Mouse (Mus musculus) heart, adult 18-20 months (tissue): ENCODE data around the gene Smyd2. TPM values are rescaled to one million over a fixed set of nuclear protein-coding genes. Genes with fewer than 3 reads are reported as not detected.

Source experiments
- DNase-seq, 2 experiments: peaks; one replicate each; pipeline ENCODE4 v3.0.0; 2021 to 2022; ENCODE audit warnings: mixed read lengths in 1 of 2
- long read RNA-seq, 2 experiments: library from polyadenylated mRNA; stranded (forward); transcript quantifications; one replicate each; pipeline ENCODE4 v2.0.0; 2021
- total RNA-seq, 2 experiments: library from RNA; stranded (reverse); gene quantifications; 2 replicates each; pipeline ENCODE4 v1.2.3; 2021

The Smyd2 gene
- 100 to 1,000 TPM in 1 of 2 experiments, 10 to 100 TPM in 1; 92.9 to 112 TPM for total RNA-seq
- long read RNA-seq, experiment 1, transcript Smyd2-201 (12 exons, 1,680 nt), result major isoform, 65 of 96 reads
- long read RNA-seq, experiment 1, transcript Smyd2-203 (2 exons, 489 nt), result minor isoform, 8 of 96 reads
- long read RNA-seq, experiment 1, partial matches to known transcripts, result 2 of 96 reads
- long read RNA-seq, experiment 1, other reads (novel, unspliced or antisense), result 21 of 96 reads
- long read RNA-seq, experiment 2, transcript Smyd2-201 (12 exons, 1,680 nt), result major isoform, 38 of 49 reads
- long read RNA-seq, experiment 2, transcript Smyd2-203 (2 exons, 489 nt), result minor isoform, 5 of 49 reads
- long read RNA-seq, experiment 2, partial matches to known transcripts, result 2 of 49 reads
- long read RNA-seq, experiment 2, other reads (novel, unspliced or antisense), result 4 of 49 reads

- DNase-seq, result peak; percentile 72 to 84
These were observed at the start of gene Smyd2 for GRCm38 (mm10) chr1:189921818-189922592. Gene Smyd2 (minus strand): TSS chr1:189922363.

DNA sequence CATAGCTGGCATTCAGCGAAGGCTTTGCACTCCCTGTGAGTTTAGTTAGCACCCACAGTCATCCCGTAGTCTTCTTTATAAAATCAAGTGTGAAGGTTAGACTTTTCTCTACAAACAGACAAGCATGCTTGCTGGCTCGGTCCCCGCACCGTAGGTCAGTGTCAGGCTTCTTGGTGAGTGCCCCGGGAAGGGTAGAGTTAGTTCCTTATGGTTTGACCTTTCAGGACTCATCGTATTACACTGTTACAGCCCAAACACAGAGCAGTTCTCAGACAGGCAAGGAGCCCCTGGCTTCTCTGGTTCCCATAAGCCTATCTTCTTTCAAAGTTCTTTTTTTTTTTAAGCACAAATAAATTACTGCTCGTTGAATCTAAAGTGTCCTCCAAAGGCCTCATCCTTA is 48.2 kb upstream of the Smyd2 start:
- no peak for DNase-seq

DNA sequence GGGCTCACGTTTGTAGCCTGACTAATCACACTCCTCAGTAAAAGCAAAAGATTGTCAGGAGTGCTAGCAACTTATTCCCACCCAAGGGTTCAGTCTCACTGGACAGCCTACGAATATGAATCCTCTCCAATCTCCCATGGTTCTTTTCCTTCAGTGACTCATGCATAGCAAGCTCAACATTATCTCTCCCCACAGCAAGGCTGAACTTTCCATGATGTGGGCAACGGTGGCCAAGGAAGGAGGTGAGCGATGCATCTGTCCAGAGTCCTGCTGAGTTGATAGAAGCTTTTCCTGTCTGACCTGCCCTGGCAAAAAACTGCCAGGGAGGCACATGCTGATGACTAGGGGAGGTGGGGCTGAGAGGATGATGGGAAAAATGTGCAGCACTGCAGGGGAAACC is 45.9 kb upstream of the Smyd2 start:
- no peak for DNase-seq

GRCm38 (mm10) chr1:189960481-189960880 is 38.3 kb upstream of the Smyd2 start:
- peak; percentile 54 to 86 for DNase-seq

GRCm38 (mm10) chr1:189959802-189960201 is 37.6 kb upstream of the Smyd2 start:
- no peak for DNase-seq

- no peak for DNase-seq
These were observed 29.7 kb upstream of the Smyd2 start for GRCm38 (mm10) chr1:189951861-189952260.

DNA sequence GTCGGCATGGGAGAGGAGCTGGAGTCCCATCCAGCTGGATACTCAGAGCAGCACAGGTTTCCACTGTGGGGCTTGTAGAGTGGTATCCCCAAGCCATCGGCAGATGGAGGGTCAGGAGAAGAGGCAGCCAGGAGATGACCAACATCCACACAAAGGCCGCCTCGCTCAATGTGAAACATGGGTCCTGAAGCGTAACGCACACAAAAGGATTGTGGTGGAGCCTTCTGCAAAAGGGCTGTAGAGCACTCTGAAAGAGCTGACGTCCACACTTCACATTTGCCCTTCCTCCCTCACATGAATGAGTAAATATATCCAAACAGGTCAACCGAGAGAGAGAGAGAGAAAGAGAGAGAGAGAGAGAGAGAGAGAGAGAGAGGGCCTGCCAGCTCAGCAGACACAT is 25.2 kb upstream of the Smyd2 start:
- no peak for DNase-seq

- DNase-seq, result no peak
These were observed 24.0 kb upstream of the Smyd2 start for GRCm38 (mm10) chr1:189946126-189946525.

- no peak for DNase-seq
These were observed 19.6 kb upstream of the Smyd2 start for GRCm38 (mm10) chr1:189941786-189942185.

DNA sequence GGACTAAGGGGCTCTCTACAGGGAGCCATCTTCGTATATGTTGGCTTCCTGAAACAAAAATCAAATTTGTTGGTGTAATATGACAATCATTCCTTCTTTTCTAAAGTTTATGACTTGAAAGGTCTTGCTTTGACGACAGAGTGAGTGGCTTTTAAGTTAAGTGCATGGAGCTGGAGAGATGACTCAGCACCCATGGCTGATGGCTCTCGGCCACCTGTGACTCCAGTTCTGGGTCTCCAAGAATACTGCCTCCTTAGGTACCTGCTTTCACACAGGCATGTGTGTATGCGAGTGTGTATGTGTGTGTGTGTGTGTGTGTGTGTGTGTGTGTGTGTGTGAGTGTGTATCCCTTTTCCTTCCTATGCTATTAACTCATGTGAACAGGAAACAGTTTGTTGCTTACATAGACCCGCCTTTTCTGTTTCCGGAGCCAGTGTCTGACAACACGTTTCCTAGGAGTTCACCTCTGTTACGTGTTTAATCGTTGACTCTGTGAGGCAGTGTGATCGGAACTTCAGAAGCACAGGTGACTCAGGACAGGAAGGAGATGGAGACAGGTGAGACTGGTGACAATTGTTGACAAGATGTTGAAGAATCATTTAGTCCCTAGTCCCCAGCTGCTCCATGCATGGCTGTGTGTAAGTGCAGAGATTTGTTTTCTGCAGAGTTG is 14.4 kb upstream of the Smyd2 start:
- no peak for DNase-seq

DNA sequence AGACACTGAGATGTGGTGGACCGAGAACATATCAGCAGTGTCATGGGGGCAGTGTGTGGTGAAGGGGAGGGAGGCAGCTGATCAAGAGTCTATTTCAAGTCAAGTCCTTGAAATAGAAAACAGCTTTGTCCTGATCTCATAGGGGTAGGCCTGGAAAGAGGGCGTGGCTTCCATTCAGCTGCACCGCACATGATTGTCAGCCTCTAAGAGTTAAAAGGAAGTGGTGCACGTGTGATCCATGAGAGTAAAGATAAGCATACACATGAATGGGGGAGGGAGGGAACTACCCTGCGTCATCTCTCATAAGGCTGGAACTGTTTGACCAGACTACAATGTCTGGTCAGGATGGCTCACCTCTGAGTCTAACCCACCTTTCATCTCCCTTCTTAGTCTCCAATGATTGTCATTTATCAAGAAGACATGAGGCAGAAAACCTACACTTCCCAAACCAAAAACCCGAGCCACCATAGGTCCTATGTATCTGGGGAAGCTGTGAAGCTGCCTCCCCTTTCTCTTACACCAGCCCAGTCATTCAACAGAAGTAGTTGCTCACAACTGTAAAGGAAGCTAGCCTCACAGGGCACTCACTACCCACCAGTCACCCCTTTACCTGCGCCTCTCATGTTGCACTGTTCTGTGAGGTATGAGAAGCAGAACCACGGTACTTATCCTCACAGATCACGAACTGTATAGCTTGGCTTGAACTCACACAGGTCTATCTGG is 11.5 kb upstream of the Smyd2 start:
- no peak for DNase-seq

DNA sequence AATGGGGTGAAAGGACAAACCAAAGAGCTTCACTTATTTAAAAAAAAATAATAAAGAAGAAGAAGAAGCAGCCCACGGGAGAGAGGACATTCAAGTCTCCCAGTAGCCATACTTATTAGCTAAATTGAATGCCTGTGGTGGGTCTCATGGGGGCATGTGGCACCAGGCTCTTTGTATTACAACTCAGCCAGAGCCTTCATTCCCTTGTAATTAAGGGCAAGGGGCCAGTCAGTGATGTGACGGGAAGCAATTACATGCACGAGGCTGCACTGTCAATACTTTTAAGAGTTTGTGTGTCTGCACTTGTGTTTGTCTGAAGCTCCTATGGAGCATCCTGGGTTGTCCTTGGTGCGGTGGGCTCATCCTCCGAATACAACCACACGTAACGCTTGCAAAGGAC is 10.8 kb upstream of the Smyd2 start:
- no peak for DNase-seq

DNA sequence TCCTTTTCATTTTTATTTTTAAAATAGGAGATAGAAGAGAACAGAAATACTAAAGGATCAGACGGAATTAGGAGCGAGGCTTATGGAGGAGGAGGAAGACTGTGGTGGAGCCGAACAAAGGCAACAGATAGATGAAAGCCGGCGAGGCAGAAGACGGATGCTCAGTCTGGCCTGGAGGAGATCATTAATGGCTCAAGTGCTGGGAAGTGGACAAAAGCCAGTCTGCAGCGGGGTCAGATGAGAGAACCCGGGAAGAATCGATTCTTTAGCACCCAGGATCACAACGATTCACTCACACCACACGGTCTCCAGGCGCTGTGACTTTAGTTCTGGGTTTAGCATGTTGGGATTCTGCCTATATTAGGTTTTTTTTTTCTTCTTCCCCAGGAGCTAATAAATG is 10.0 kb upstream of the Smyd2 start:
- no peak for DNase-seq

DNA sequence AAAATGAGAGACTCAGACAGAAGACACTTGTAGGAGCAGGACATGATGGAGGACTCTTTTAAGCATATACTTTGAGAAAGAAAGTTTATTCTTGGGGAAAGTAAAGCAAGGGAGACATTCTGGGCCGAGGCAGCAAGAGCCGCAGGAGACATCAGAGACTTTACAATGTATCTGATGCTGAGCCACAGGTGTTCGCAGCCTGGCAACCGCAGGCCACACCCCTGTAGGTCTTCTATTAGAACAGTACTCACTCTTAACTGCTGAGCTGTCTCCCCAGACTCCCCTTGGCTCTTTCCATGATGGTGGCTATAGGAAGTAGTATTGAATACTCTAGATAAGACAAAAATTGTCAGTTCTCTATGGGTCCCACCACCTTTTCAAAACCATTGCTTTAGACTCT is 7.7 kb upstream of the Smyd2 start:
- no peak for DNase-seq

DNA sequence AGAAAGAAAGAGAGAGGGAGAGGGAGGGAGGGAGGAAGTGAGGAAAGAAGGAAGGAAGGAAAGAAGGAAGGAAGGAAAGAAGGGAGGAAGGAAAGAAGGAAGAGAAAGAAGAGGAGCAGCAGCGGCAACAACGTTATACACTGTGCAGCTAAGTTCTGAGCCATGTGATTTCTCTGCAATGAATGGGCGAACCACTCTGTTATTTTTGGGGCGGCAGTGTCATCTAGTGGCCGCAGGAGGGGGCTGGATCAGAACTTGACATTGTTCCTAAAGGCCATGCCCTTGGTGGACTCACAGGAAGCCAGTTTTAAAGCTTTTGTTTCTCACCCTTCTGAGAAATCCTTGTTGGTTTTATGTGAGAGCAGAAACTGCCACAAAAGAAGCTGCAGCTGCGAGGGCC is 5.5 kb upstream of the Smyd2 start:
- DNase-seq, result peak; percentile 74 to 84

DNA sequence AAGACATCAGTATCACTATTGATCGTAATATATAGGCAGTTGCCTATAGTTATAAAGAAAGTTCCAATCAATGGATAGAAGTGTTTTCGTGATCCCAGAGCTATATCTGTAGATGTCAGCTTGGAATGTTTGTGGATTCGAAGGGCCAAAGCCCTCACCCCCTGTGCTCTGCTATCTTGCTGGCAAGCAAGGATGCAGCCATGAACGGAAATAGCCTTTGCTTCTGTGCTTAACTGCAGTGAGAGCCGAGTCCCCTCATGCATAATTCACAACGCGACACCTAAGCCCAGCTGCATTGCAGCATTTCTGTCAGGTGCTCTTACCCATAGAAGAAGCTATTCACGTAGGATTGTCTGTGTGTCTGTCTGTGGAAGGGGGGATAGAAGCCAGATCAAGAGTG is 4.1 kb upstream of the Smyd2 start:
- DNase-seq, result no peak

- peak; percentile 78 to 85 for DNase-seq
These were observed 1.9 kb upstream of the Smyd2 start for GRCm38 (mm10) chr1:189923871-189924568.

GRCm38 (mm10) chr1:189923157-189923556 is 994 bp upstream of the Smyd2 start:
- no peak for DNase-seq

GRCm38 (mm10) chr1:189922721-189923120 is 558 bp upstream of the Smyd2 start:
- DNase-seq, result peak in 1 of 2 experiments; percentile 47

DNA sequence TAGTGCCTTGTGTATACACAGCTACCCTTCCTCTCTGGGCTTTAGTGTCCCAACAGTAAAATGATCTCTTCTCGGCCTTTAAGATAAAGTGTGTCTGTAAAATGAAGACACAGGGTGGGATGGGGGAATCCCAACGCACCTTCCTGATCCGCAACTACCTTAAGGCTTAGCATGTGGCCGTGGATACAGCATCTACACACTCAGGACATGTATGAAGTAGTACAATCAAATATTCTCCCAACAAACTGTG is 670 bp downstream of the Smyd2 start:
- DNase-seq, result no peak

DNA sequence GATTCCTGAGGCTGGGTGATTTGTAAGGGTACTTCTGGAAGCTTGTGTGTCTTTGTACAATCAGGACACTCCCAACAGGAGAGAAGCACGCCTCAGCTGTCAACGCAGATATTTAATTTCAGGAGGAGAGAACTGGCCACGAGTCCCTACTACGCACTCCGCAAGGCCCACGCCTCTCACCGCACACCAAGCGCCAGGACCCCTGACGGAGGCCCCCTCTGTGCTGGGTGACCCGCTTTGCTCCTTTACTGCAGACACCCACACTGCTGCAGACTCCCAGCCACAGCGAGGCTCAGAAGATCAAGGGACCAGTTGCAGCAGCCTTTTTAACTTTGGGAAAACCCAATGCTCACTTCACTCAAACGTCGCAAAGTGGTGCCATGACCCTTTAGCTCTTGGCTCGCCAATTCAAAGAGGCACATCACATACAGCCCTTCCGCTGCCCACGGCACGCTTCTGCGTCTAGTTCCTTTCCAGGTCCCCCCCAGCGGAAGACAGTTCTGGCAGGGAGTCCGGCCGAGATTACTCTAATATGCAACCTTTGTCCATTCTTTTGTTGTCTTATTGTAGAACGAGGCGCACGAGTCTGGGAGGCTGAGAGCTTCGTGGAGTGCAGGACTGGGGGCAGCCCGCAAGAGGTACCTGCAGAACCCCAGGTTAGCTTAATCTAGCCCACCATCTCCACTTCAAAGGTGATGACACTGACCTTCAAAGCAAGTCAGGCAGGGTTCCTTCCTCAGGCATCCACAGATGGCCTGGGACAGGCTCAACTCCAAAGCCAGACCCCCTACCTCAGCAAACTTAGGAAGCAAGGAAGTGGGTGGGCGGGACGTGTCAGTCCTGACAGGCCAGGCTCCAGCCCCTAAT is 1.2 kb downstream of the Smyd2 start:
- DNase-seq, result no peak
